Mouse (Mus musculus) heart, postnatal 0 days (tissue): Measurements from ENCODE around the gene Fxyd3.

Experiments used
- CTCF ChIP-seq: IDR thresholded peaks from 2 replicates; pipeline ENCODE4 v1.5.1; 2016; ENCODE audit warnings: antibody characterized with exemption, control low read depth, low read depth
- EP300 ChIP-seq: IDR thresholded peaks from 2 replicates; pipeline ENCODE4 v1.6.1; 2016; ENCODE audit warnings: antibody characterized with exemption, low read depth

DNA sequence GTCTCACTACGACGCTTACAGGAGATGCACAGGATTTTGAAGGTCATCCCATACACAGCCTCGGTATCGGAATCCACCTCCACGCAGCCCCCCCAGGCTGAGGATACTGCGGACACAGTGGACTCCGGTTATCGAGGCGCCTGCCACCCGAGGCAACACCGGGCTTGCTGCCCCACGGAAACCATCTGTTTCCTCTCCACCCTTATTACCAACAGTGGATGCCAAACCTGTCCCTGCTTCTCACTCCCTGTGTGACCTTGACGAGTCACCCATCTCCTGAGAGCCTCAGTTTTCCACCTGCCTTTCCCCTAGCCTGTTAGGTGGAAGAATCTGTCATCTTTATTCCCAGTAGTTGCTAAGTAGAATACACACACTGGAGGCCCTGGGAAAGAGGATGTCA is 48.6 kb upstream of the Fxyd3 start:
- TF ChIP-seq CTCF (no peak), EP300 (no peak)
